Mouse (Mus musculus) c-Kit-negative CD71-positive TER-119-positive erythroid progenitor cells, embryonic 14.5 days (primary cell): Measurements from ENCODE around the gene Ppa1.

ENCODE experiments used
- DNase-seq: peaks from one replicate; pipeline ENCODE4 v3.0.0-alpha.2; 2013; ENCODE audit warnings: low read depth, low spot score

Ppa1 gene

DNA sequence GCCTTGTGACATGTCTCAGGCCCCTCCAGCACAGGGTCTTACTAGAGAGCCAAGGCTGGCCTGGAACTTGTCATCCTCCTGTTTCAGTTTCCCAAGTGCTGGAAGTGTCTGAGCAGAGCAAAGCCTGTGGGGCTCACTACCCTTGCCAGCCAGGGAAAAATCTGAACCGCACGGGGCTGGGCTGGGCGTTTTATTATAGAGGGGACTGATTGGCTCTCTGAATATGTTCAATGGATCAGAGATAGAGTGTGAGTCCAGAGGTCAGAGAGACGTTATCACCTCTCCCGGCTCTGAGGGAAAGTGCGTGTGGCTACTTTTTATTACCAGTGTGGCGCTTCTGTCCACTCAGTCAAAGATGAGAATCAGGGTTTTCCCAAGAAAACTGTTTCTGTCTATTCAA, 1.8 kb upstream of the Ppa1 start:
- no peak for DNase-seq

DNA sequence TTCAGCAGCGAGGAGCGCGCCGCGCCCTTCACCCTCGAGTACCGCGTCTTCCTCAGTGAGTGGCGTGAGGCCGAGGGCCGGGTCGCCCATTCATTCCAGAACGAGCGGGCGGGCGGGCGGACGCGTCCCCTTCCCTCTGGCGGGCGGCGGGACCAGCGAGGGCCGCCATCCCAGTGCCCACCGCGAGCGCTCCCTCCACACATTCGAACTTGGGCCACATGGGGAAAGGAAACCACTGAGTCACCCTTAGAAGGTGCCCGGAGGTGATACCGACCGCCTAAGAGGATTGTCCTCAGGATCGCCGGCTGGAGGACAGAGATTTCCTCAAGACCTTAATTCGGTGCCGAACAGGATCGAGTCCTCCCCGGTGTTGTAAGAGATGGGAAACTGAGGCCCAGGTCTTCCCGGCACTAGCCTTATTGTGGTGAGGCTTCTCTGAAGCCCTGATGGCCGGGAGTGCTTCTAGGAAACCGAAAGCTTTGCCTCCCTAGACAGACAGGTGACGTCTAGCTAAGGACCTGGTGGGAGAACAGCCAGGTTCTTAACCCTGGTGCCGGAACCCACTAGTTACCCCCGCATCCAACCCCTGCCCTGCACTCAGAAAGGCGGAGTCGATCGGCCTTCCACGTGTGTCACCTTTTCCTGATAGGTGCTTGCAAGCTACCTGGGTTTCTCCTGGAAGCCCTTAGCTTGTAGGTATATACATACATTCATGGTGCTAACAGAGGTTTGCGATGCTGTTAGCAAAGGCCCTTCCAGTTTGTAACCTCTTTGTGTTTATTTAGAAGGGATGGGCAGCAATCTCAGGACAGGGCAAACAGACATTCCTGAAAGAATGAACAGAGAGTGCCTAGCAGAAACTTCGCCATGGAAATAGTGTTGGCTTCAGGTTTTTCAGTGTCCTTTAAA, 639 bp downstream of the Ppa1 start:
- DNase-seq: peak; percentile 60

DNA sequence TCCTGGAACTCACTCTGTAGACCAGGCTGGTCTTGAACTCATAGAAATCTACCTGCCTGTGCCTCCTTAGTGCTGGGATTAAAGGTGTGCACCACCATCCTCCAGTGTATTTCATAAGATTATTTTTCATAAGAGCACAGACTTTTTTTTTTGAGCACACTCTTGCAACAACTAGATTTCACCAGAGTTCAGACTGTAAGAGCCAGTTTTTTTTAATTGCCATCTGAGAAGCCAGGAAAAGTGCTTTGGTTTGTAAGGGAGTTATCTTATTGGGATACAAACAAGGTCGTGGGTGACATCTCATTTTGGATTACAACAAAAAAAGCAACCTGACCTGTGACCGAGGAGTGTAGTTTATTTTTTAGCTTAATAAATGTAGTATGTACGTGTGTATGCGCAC, 5.8 kb downstream of the Ppa1 start:
- DNase-seq: no peak

- no peak for DNase-seq
These were observed 6.3 kb downstream of the Ppa1 start for GRCm38 (mm10) chr10:61654691-61655090.

DNA sequence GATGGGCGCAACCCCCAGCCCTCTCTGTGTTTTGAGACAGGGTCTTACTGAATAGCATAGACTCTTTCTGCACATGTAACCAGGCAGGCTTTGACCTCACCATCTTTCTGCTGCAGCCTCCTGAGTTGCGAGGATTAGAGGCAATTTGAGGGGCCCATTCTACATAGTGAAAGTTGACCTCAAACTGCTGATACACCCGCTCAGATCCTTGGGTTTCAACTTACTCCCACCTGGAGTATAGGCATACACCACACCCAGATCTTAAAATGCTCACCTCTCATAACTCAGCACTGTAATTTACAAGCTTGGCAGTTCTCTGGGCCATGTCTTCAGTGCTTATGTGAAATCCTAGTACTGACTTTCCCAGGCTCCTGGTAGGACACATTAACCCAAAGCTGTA, 6.8 kb downstream of the Ppa1 start:
- DNase-seq: no peak

DNA sequence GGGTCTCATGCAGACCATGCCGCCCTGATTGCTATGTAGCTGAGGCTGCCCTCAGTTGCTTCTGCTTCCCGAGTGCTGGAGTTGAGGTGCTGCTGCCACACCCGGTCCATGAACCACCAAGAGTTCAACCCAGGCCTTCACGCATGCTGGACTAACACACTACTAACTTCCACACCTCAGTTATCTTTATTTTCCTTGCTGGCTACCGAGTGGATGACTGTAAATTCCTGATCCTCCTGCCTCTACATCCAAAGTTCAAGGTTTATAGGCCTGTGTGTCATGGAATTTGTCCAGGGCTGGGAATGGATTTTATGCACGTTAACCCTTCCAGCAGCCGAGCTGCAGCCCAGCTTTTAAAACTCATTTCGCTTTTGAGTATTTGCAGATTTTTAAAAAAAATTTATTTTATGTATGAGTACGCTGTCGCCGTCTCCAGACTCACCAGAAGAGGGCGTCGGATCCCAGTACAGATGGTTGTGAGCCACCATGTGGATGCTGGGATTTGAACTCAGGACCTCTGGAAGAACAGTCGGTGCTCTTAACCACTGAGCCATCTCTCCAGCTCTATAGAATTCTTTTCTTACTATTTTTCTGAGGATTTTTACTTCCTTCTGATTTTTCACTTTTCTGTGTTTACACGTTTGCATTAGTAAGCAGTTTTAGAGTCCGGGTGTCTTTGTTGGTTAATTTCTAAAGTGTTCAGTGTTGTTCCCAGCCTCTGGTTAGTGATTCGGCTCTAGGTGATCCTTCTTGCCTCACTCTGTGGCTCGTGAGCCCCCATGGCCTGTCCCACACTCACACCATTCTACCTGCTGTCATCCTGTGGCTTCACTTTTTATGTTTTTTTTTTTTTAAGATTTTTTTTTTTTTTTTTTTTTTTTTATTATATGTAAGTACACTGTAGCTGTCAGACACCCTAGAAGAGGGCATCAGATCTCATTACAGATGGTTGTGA, 8.9 kb downstream of the Ppa1 start:
- DNase-seq: no peak

- DNase-seq: no peak
These were observed 9.6 kb downstream of the Ppa1 start for GRCm38 (mm10) chr10:61657985-61658384.

DNA sequence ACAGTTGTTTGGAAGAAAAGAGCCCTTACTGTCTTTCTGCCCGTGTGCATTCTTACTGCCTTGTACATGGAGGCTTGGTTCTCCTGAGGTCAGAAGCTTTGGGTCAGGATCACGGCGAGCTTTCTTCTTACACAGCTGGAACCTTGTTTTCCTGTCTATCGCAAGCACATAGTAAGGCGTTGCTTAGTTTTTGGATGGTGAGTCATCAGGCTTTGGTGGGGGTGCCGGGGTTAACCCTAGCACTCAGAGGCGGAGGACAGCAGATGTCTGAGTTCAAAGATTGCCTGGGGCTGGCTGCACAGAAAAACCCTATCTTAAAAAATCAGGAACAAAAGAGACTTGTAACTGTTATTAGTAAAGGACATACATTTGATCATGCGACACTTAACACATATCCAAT, 13.5 kb downstream of the Ppa1 start:
- DNase-seq: no peak

DNA sequence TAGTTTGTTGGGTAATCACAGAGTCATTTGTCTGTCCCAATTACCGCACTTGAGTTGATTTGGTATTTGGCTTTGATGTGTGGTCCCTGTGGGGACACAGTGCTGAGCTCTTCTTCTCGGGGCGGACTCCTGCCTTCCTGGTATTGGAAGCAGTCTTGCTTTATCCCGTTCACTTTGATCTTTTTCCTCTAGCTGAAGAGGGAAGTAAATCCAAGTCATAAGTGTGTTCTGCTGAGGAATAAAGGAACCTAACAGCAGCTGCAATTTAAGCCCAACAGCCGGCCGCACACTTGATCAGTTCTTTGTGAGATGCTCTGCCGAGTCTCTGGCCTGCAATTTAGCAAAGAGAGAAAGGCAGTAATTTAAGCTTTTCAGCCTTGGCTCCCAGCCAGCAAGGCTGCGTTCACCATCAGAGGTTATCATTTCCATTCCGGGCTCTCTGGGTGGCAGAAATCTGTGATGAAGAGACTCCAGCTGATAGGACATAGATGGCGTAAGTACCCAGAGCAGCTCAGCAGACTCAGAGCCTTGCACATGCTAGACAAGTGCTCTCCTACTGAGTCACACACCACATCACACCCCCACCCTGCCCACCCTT, 14.1 kb downstream of the Ppa1 start:
- no peak for DNase-seq

DNA sequence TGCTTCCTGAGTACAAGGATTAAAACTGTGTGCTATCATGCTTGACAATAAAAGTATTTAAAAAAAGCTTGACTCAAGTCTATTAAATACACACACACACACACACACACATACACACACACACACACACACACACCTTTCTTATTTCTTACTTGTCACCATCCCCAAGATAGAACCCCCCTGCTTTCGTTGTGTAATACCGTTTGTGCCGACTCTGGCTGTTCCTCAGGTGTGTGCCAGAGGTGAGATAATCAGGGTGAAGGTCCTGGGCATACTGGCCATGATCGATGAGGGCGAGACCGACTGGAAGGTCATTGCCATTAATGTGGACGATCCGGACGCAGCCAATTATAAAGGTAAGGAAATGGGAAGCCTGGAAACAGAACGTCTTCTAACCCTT, 16.8 kb downstream of the Ppa1 start:
- no peak for DNase-seq

- no peak for DNase-seq
These were observed 17.3 kb downstream of the Ppa1 start for GRCm38 (mm10) chr10:61665651-61666050.

- no peak for DNase-seq
These were observed 20.9 kb downstream of the Ppa1 start for GRCm38 (mm10) chr10:61669289-61669688.

DNA sequence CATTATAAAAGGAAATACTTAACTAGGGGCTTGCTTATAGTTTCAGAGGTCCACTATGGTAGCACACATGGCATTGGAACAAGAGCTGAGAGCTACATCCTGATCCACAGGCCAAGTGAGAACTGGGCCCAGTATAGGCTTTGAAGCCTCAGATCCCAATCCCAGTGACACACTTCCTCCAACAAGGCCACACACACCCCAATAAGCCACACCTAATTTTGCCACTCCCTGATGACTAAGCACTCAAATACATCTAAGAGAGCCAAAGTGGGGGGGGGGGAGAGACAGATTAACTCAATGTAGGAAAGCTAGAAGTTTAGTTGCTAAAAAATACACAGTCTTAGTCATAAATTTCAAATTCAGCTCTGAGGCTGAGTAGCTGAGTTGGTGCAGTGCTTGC, 21.5 kb downstream of the Ppa1 start:
- DNase-seq: no peak

GRCm38 (mm10) chr10:61670758-61671157, 22.4 kb downstream of the Ppa1 start:
- DNase-seq: no peak

DNA sequence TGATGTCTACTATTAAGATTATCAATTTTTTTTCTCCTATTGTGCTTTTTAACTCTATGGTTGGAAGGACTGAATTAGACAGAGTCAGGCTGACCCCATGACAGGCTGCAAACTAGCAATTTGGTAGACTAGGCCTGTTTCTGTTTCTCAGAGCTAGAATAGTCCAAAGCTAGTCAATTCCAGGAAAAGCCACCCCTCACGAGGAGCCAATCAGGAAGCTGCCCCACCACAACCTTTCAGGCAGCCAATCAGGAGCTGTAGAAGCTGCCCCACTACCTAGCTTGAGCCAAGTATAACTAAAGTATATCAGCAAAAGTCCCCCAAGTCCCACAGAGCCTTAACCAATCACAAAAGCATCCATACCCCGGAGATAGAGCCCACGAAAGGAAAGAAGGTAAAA, 27.6 kb downstream of the Ppa1 start:
- no peak for DNase-seq

DNA sequence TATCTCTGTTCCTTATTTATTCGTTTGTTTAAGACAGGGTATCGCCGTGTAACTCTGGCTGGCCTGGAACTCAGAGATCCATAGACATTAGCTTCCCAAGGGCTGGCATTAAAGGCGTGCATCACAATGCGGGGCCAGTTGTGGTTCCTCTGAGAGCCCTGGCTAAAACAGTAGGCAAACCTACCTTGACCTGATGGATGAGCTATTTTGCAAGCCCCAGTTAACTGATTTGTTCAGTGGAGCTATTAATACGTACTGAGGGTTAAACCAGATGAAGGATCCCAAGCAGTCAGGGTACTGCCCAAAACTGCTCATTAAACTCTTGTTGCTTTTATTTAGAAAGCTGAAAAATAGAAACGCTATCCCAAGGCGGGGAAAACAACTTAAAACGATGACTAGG, 31.2 kb downstream of the Ppa1 start:
- DNase-seq: no peak

- DNase-seq: peak; percentile 95
These were observed 31.9 kb downstream of the Ppa1 start, which contains the start of gene Sar1a for GRCm38 (mm10) chr10:61680015-61680913. TSS of gene Sar1a (plus strand) at chr10:61680299.

DNA sequence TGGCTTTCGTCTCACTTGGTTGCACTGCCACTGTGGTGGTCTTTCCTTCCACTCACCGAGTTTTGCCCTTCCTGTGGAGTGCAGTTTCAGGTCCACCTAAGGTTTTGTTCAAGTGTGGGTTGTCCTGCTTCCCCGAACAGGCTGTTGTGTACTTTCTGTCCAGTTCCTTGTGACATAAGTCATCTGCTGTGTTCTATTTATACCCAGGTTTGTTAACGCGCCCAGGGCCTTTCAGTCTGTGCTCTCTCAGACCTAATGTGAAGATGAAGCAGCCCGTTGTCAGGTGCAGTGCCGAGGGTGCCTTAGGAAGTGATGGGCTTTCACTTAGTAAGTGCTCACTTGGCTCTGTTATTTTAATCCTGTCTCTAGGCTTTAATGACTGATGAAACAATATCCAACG, 41.1 kb downstream of the Ppa1 start:
- no peak for DNase-seq

DNA sequence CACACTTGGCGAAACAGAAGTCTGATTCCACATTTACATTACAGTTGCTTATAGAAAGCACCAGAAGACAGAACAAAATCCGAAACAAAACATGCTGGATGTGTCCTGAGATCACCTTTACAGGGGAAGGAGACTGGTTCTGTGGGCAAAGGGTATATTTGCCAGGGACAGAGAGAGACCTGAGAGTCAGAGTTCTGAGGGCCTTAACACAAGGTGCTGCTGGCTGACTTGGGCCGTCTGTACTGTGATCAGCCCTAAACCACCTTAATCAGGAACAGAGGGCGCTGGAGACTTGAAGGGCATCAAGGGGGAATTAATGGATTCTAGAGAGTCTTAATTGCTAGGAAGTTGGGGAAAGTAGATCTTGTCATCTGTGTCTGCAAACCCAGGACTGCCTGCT, 45.2 kb downstream of the Ppa1 start:
- no peak for DNase-seq

GRCm38 (mm10) chr10:61694870-61695670, 46.7 kb downstream of the Ppa1 start, which contains the start of gene Tysnd1:
TSS of gene Tysnd1 (plus strand) at chr10:61695514.
- peak; percentile 87 for DNase-seq
